Mouse (Mus musculus) adrenal gland, adult (tissue): ENCODE results near the gene Etv6.

Source experiments
- DNase-seq, 2 experiments: peaks; one replicate each; pipeline ENCODE4 v3.0.0; 2022 to 2023; ENCODE audit warnings: low spot score in 1 of 2; ENCODE audit not compliant: inconsistent age in 2 of 2

Gene Etv6

GRCm38 (mm10) chr6:134043545-134043944 lies 8.0 kb downstream of the Etv6 start:
- peak; percentile 58 to 82 for DNase-seq

- DNase-seq = peak in 1 of 2 experiments; percentile 36
Observed at GRCm38 (mm10) chr6:134045092-134045868, 9.8 kb downstream of the Etv6 start.

GRCm38 (mm10) chr6:134046136-134046535 lies 10.6 kb downstream of the Etv6 start:
- peak in 1 of 2 experiments; percentile 47 for DNase-seq

- no peak for DNase-seq
Observed at GRCm38 (mm10) chr6:134047249-134047648, 11.7 kb downstream of the Etv6 start.

- DNase-seq = no peak
Observed at GRCm38 (mm10) chr6:134047974-134048373, 12.5 kb downstream of the Etv6 start.

GRCm38 (mm10) chr6:134048965-134049364 lies 13.5 kb downstream of the Etv6 start:
- no peak for DNase-seq

- no peak for DNase-seq
Observed at GRCm38 (mm10) chr6:134050466-134050865, 15.0 kb downstream of the Etv6 start.

- DNase-seq = no peak
Observed at GRCm38 (mm10) chr6:134051950-134052349, 16.4 kb downstream of the Etv6 start.

GRCm38 (mm10) chr6:134053146-134053545 lies 17.6 kb downstream of the Etv6 start:
- DNase-seq = peak; percentile 42 to 79

GRCm38 (mm10) chr6:134053566-134053965 lies 18.1 kb downstream of the Etv6 start:
- no peak for DNase-seq

- no peak for DNase-seq
Observed at GRCm38 (mm10) chr6:134055588-134055987, 20.1 kb downstream of the Etv6 start.

- DNase-seq = peak in 1 of 2 experiments; percentile 58
Observed at GRCm38 (mm10) chr6:134058451-134058850, 23.0 kb downstream of the Etv6 start.

- peak in 1 of 2 experiments; percentile 70 for DNase-seq
Observed at GRCm38 (mm10) chr6:134058886-134059551, 23.5 kb downstream of the Etv6 start.

- DNase-seq = peak in 1 of 2 experiments; percentile 39
Observed at GRCm38 (mm10) chr6:134059552-134059891, 24.0 kb downstream of the Etv6 start.

GRCm38 (mm10) chr6:134060036-134060435 lies 24.5 kb downstream of the Etv6 start:
- DNase-seq = no peak

- peak in 1 of 2 experiments; percentile 56 for DNase-seq
Observed at GRCm38 (mm10) chr6:134060811-134061210, 25.3 kb downstream of the Etv6 start.

GRCm38 (mm10) chr6:134065018-134065725 lies 29.7 kb downstream of the Etv6 start:
- no peak for DNase-seq

- DNase-seq = no peak
Observed at GRCm38 (mm10) chr6:134066112-134066511, 30.6 kb downstream of the Etv6 start.

- no peak for DNase-seq
Observed at GRCm38 (mm10) chr6:134066996-134067395, 31.5 kb downstream of the Etv6 start.

- DNase-seq = no peak
Observed at GRCm38 (mm10) chr6:134067536-134067935, 32.0 kb downstream of the Etv6 start.

- no peak for DNase-seq
Observed at GRCm38 (mm10) chr6:134072439-134072838, 36.9 kb downstream of the Etv6 start.

GRCm38 (mm10) chr6:134072906-134073305 lies 37.4 kb downstream of the Etv6 start:
- DNase-seq = peak in 1 of 2 experiments; percentile 64
